Mouse (Mus musculus): ENCODE results near the gene Fam172a. TPM values are rescaled to one million over a fixed set of nuclear protein-coding genes. Genes with fewer than 3 reads are reported as not detected.

The Fam172a gene
- polyA plus RNA-seq, 1 experiment from 2014 or later, result 49.0 TPM

GRCm38 (mm10) chr13:78210748-78211089 is 508.9 kb downstream of the Fam172a start:
- Histone ChIP-seq H3K27ac (ENCODE audit: low read depth, low read length) (peak overlapping the region; percentile 74; the same call in 1 of the 2 replicates), H3K27me3 (ENCODE audit: control insufficient read depth, insufficient read depth, low read length) (peaks cover 24% of the 10 kb centered on the region), H3K9ac (ENCODE audit: low read length) (peak overlapping the region; percentile 65), H3K4me1 (replicated peaks; ENCODE audit: control insufficient read depth, insufficient read depth, low read length) (peaks cover 38% of the 10 kb centered on the region), H3K4me3 (ENCODE audit: low read depth, low read length) (peak overlapping the region; percentile 33), H3K4me2 (ENCODE audit: low read depth, low read length, severe bottlenecking) (peak overlapping the region; percentile 72), H3K36me3 (ENCODE audit: control insufficient read depth, insufficient read depth, low read length) (no peaks in the 10 kb centered on the region), H3K9me3 (ENCODE audit: control insufficient read depth, low read length) (no peaks in the 10 kb centered on the region)
- DNase-seq (ENCODE audit: low spot score), result no peak
- WGBS, result 5% methylated on average over 13 of the region's 13 CpGs
- ATAC-seq (replicated peaks; ENCODE audit: low FRiP score), result peak; percentile 45

GRCm38 (mm10) chr13:78211231-78212010 is 509.6 kb downstream of the Fam172a start:
- no peak overlapping the region for H3K9ac ChIP-seq (ENCODE audit: low read length)
- H3K4me2 ChIP-seq (ENCODE audit: low read depth, low read length, severe bottlenecking), result no peak overlapping the region
- H3K4me3 ChIP-seq (ENCODE audit: low read depth, low read length), result no peak overlapping the region
- ATAC-seq (replicated peaks; ENCODE audit: low FRiP score) (no peak), DNase-seq (ENCODE audit: low spot score) (no peak)
- no peak overlapping the region for H3K27ac ChIP-seq (ENCODE audit: low read depth, low read length)
- H3K4me1 ChIP-seq (replicated peaks; ENCODE audit: control insufficient read depth, insufficient read depth, low read length), result peaks cover 38% of the 10 kb centered on the region
- no peaks in the 10 kb centered on the region for H3K36me3 ChIP-seq (ENCODE audit: control insufficient read depth, insufficient read depth, low read length)
- 11% methylated on average over 14 of the region's 14 CpGs for WGBS
- no peaks in the 10 kb centered on the region for H3K9me3 ChIP-seq (ENCODE audit: control insufficient read depth, low read length)
- peaks cover 24% of the 10 kb centered on the region for H3K27me3 ChIP-seq (ENCODE audit: control insufficient read depth, insufficient read depth, low read length)

- no peak for DNase-seq (ENCODE audit: low spot score)
- H3K4me3 ChIP-seq (ENCODE audit: low read depth, low read length), result no peak overlapping the region
- ATAC-seq (replicated peaks; ENCODE audit: low FRiP score), result no peak
- no peaks in the 10 kb centered on the region for H3K9me3 ChIP-seq (ENCODE audit: control insufficient read depth, low read length)
- WGBS, result 30% methylated on average over 15 of the region's 15 CpGs
- H3K4me2 ChIP-seq (ENCODE audit: low read depth, low read length, severe bottlenecking), result no peak overlapping the region
- no peaks in the 10 kb centered on the region for H3K36me3 ChIP-seq (ENCODE audit: control insufficient read depth, insufficient read depth, low read length)
- peaks cover 24% of the 10 kb centered on the region for H3K27me3 ChIP-seq (ENCODE audit: control insufficient read depth, insufficient read depth, low read length)
- H3K4me1 ChIP-seq (replicated peaks; ENCODE audit: control insufficient read depth, insufficient read depth, low read length), result peaks cover 36% of the 10 kb centered on the region
- no peak overlapping the region for H3K9ac ChIP-seq (ENCODE audit: low read length)
- no peak overlapping the region for H3K27ac ChIP-seq (ENCODE audit: low read depth, low read length)
These were observed 510.3 kb downstream of the Fam172a start for GRCm38 (mm10) chr13:78212111-78212510.

- ATAC-seq (replicated peaks; ENCODE audit: low FRiP score) (no peak), DNase-seq (ENCODE audit: low spot score) (no peak)
- H3K4me2 ChIP-seq (ENCODE audit: low read depth, low read length, severe bottlenecking), result no peak overlapping the region
- H3K9me3 ChIP-seq (ENCODE audit: control insufficient read depth, low read length), result no peaks in the 10 kb centered on the region
- WGBS, result 21% methylated on average over 2 of the region's 2 CpGs
- peaks cover 33% of the 10 kb centered on the region for H3K4me1 ChIP-seq (replicated peaks; ENCODE audit: control insufficient read depth, insufficient read depth, low read length)
- H3K27ac ChIP-seq (ENCODE audit: low read depth, low read length), result no peak overlapping the region
- H3K27me3 ChIP-seq (ENCODE audit: control insufficient read depth, insufficient read depth, low read length), result peaks cover 24% of the 10 kb centered on the region
- H3K4me3 ChIP-seq (ENCODE audit: low read depth, low read length), result no peak overlapping the region
- H3K9ac ChIP-seq (ENCODE audit: low read length), result no peak overlapping the region
- no peaks in the 10 kb centered on the region for H3K36me3 ChIP-seq (ENCODE audit: control insufficient read depth, insufficient read depth, low read length)
These were observed 511.3 kb downstream of the Fam172a start for GRCm38 (mm10) chr13:78213155-78213554.

- H3K9me3 ChIP-seq (ENCODE audit: control insufficient read depth, low read length), result no peaks in the 10 kb centered on the region
- peaks cover 18% of the 10 kb centered on the region for H3K27me3 ChIP-seq (ENCODE audit: control insufficient read depth, insufficient read depth, low read length)
- ATAC-seq (replicated peaks; ENCODE audit: low FRiP score) (no peak), DNase-seq (ENCODE audit: low spot score) (no peak)
- H3K36me3 ChIP-seq (ENCODE audit: control insufficient read depth, insufficient read depth, low read length), result no peaks in the 10 kb centered on the region
- no peak overlapping the region for H3K27ac ChIP-seq (ENCODE audit: low read depth, low read length)
- no peak overlapping the region for H3K4me3 ChIP-seq (ENCODE audit: low read depth, low read length)
- WGBS, result 40% methylated on average over 2 of the region's 2 CpGs
- peaks cover 16% of the 10 kb centered on the region for H3K4me1 ChIP-seq (replicated peaks; ENCODE audit: control insufficient read depth, insufficient read depth, low read length)
- H3K4me2 ChIP-seq (ENCODE audit: low read depth, low read length, severe bottlenecking), result no peak overlapping the region
- H3K9ac ChIP-seq (ENCODE audit: low read length), result no peak overlapping the region
These were observed 513.4 kb downstream of the Fam172a start for GRCm38 (mm10) chr13:78215223-78215622.
